Mouse (Mus musculus): ENCODE measurements around the gene Tmco4. TPM values are rescaled to one million over a fixed set of nuclear protein-coding genes. Genes with fewer than 3 reads are reported as not detected.

Tmco4 gene
- polyA plus RNA-seq, 1 experiment from 2014 or later = 1.4 TPM

- H3K27me3 ChIP-seq (ENCODE audit: control insufficient read depth, insufficient read depth, low read length) = peaks cover 29% of the 10 kb centered on the region
- no peak for ATAC-seq (ENCODE audit: insufficient number of reproducible peaks, low FRiP score, low TSS enrichment, low read depth)
- WGBS = 84% methylated on average over 11 of the region's 11 CpGs
- no peak overlapping the region for H3K27ac ChIP-seq (replicated peaks; ENCODE audit: low read depth, low read length)
- DNase-seq (ENCODE audit: low spot score) = no peak
- H3K4me1 ChIP-seq (ENCODE audit: control insufficient read depth, insufficient read depth, low read length) = peaks cover 16% of the 10 kb centered on the region
- H3K4me3 ChIP-seq (ENCODE audit: low read depth, low read length) = no peak overlapping the region
- no peak overlapping the region for H3K9ac ChIP-seq (ENCODE audit: low read length)
- no peaks in the 10 kb centered on the region; the same call in 1 of the 2 replicates for H3K36me3 ChIP-seq (ENCODE audit: control insufficient read depth, insufficient read depth, low read length)
- no peaks in the 10 kb centered on the region for H3K9me3 ChIP-seq (ENCODE audit: control insufficient read depth, low read length)
- no peak overlapping the region for H3K4me2 ChIP-seq (ENCODE audit: low read depth, severe bottlenecking)
Observed at GRCm38 (mm10) chr4:139079439-139079838, 106.8 kb downstream of the Tmco4 start.

GRCm38 (mm10) chr4:139080259-139080658 lies 107.6 kb downstream of the Tmco4 start:
- H3K27me3 ChIP-seq (ENCODE audit: control insufficient read depth, insufficient read depth, low read length) = peaks cover 24% of the 10 kb centered on the region
- H3K9me3 ChIP-seq (ENCODE audit: control insufficient read depth, low read length) = no peaks in the 10 kb centered on the region
- ATAC-seq (ENCODE audit: insufficient number of reproducible peaks, low FRiP score, low TSS enrichment, low read depth) = no peak
- no peak overlapping the region for H3K9ac ChIP-seq (ENCODE audit: low read length)
- 92% methylated on average over 7 of the region's 7 CpGs for WGBS
- peaks cover 8% of the 10 kb centered on the region for H3K4me1 ChIP-seq (ENCODE audit: control insufficient read depth, insufficient read depth, low read length)
- no peak overlapping the region for H3K27ac ChIP-seq (replicated peaks; ENCODE audit: low read depth, low read length)
- DNase-seq (ENCODE audit: low spot score) = no peak
- no peak overlapping the region for H3K4me3 ChIP-seq (ENCODE audit: low read depth, low read length)
- no peak overlapping the region for H3K4me2 ChIP-seq (ENCODE audit: low read depth, severe bottlenecking)
- no peaks in the 10 kb centered on the region; the same call in 1 of the 2 replicates for H3K36me3 ChIP-seq (ENCODE audit: control insufficient read depth, insufficient read depth, low read length)

DNA sequence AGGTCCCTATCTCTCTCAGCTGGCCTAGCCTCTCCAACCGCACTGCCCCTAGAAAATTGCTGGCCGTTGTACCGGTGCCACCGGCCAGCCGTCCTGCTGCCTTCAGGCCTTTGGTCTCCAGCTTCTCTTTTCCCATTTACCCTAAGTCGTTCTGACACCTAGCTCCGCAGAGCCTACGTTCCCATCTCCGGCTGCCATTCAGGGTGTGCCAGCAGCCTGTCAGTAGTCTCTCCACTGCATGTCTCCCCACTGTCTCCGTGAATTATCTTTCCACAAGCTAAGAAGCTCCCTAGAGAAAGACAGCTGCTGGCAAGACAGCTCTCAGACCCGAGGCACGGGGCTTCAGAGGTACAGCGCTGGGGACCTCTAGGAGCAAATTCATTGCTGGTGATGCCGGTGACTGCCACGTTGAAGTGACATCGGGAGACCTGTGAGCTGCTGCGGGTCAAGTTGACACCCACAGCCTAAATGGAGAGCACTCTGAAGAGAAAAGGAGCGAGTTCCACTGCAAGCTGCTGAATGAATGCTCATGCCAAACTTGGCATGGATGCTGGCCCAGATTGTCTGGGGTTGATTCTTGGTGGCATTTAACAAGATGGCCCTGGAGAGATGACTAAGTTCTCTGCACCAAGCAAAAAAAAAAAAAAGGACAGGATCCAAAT lies 108.7 kb downstream of the Tmco4 start:
- 77% methylated on average over 18 of the region's 18 CpGs for WGBS
- no peak for ATAC-seq (ENCODE audit: insufficient number of reproducible peaks, low FRiP score, low TSS enrichment, low read depth)
- H3K9ac ChIP-seq (ENCODE audit: low read length) = no peak overlapping the region
- H3K27ac ChIP-seq (replicated peaks; ENCODE audit: low read depth, low read length) = no peak overlapping the region
- H3K36me3 ChIP-seq (ENCODE audit: control insufficient read depth, insufficient read depth, low read length) = no peaks in the 10 kb centered on the region; the same call in 1 of the 2 replicates
- no peak for DNase-seq (ENCODE audit: low spot score)
- H3K4me1 ChIP-seq (ENCODE audit: control insufficient read depth, insufficient read depth, low read length) = peaks cover 6% of the 10 kb centered on the region
- no peaks in the 10 kb centered on the region for H3K9me3 ChIP-seq (ENCODE audit: control insufficient read depth, low read length)
- H3K4me3 ChIP-seq (ENCODE audit: low read depth, low read length) = no peak overlapping the region
- H3K27me3 ChIP-seq (ENCODE audit: control insufficient read depth, insufficient read depth, low read length) = peaks cover 13% of the 10 kb centered on the region
- H3K4me2 ChIP-seq (ENCODE audit: low read depth, severe bottlenecking) = no peak overlapping the region

GRCm38 (mm10) chr4:139082790-139083564 lies 110.3 kb downstream of the Tmco4 start:
- Histone ChIP-seq H3K9me3 (ENCODE audit: control insufficient read depth, low read length) (no peaks in the 10 kb centered on the region), H3K36me3 (ENCODE audit: control insufficient read depth, insufficient read depth, low read length) (no peaks in the 10 kb centered on the region; the same call in 1 of the 2 replicates), H3K4me1 (ENCODE audit: control insufficient read depth, insufficient read depth, low read length) (peaks cover 6% of the 10 kb centered on the region), H3K27ac (replicated peaks; ENCODE audit: low read depth, low read length) (no peak overlapping the region), H3K4me3 (ENCODE audit: low read depth, low read length) (no peak overlapping the region), H3K4me2 (ENCODE audit: low read depth, severe bottlenecking) (no peak overlapping the region; the same call in 1 of the 2 replicates), H3K27me3 (ENCODE audit: control insufficient read depth, insufficient read depth, low read length) (0 out of 2 replicates have a peak, but pooled peaks cover 3% of the 10 kb centered on the region), H3K9ac (ENCODE audit: low read length) (no peak overlapping the region)
- 54% methylated on average over 12 of the region's 12 CpGs for WGBS
- ATAC-seq (ENCODE audit: insufficient number of reproducible peaks, low FRiP score, low TSS enrichment, low read depth) (no peak), DNase-seq (ENCODE audit: low spot score) (peak; percentile 32)

DNA sequence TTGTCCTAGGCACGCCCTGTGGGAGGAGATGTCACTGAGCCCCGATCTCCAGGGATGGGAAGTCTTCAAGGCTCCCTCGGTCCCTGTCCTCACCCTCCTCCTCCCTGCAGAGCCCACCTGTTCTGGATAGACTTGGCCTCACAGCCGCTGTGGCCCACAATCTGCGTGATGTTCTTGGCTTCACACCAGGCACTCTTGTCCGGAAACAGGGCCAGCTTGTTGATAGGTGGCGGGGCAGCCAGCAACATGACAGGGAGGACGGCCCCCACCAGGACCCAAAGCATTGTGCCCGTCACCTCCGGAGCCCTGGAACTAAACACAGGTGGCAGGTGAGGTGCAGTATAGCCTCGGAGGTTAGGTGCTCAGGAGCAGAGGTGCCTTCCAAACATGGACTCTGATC lies 112.6 kb downstream of the Tmco4 start:
- Histone ChIP-seq H3K36me3 (ENCODE audit: control insufficient read depth, insufficient read depth, low read length) (no peaks in the 10 kb centered on the region; the same call in 1 of the 2 replicates), H3K4me2 (ENCODE audit: low read depth, severe bottlenecking) (no peak overlapping the region), H3K4me3 (ENCODE audit: low read depth, low read length) (no peak overlapping the region), H3K9ac (ENCODE audit: low read length) (no peak overlapping the region), H3K9me3 (ENCODE audit: control insufficient read depth, low read length) (no peaks in the 10 kb centered on the region), H3K4me1 (ENCODE audit: control insufficient read depth, insufficient read depth, low read length) (peaks cover 5% of the 10 kb centered on the region), H3K27me3 (ENCODE audit: control insufficient read depth, insufficient read depth, low read length) (0 out of 2 replicates have a peak, but pooled peaks cover 3% of the 10 kb centered on the region), H3K27ac (replicated peaks; ENCODE audit: low read depth, low read length) (no peak overlapping the region)
- ATAC-seq (ENCODE audit: insufficient number of reproducible peaks, low FRiP score, low TSS enrichment, low read depth) = no peak
- WGBS = 71% methylated on average over 11 of the region's 11 CpGs
- no peak for DNase-seq (ENCODE audit: low spot score)

GRCm38 (mm10) chr4:139086037-139086436 lies 113.3 kb downstream of the Tmco4 start:
- ATAC-seq (ENCODE audit: insufficient number of reproducible peaks, low FRiP score, low TSS enrichment, low read depth) (0 out of 2 replicates have a peak, but pooled peaks have one; percentile 29), DNase-seq (ENCODE audit: low spot score) (peak; percentile 94)
- peaks cover 9% of the 10 kb centered on the region for H3K4me1 ChIP-seq (ENCODE audit: control insufficient read depth, insufficient read depth, low read length)
- H3K9ac ChIP-seq (ENCODE audit: low read length) = no peak overlapping the region
- H3K36me3 ChIP-seq (ENCODE audit: control insufficient read depth, insufficient read depth, low read length) = no peaks in the 10 kb centered on the region; the same call in 1 of the 2 replicates
- H3K9me3 ChIP-seq (ENCODE audit: control insufficient read depth, low read length) = no peaks in the 10 kb centered on the region
- H3K4me3 ChIP-seq (ENCODE audit: low read depth, low read length) = no peak overlapping the region
- 0 out of 2 replicates have a peak, but pooled peaks cover 3% of the 10 kb centered on the region for H3K27me3 ChIP-seq (ENCODE audit: control insufficient read depth, insufficient read depth, low read length)
- H3K27ac ChIP-seq (replicated peaks; ENCODE audit: low read depth, low read length) = no peak overlapping the region
- WGBS = 20% methylated on average over 5 of the region's 5 CpGs
- H3K4me2 ChIP-seq (ENCODE audit: low read depth, severe bottlenecking) = no peak overlapping the region

GRCm38 (mm10) chr4:139086984-139087383 lies 114.3 kb downstream of the Tmco4 start:
- WGBS = 68% methylated on average over 4 of the region's 4 CpGs
- Histone ChIP-seq H3K36me3 (ENCODE audit: control insufficient read depth, insufficient read depth, low read length) (no peaks in the 10 kb centered on the region; the same call in 1 of the 2 replicates), H3K4me1 (ENCODE audit: control insufficient read depth, insufficient read depth, low read length) (peaks cover 18% of the 10 kb centered on the region), H3K27me3 (ENCODE audit: control insufficient read depth, insufficient read depth, low read length) (peaks cover 5% of the 10 kb centered on the region; the same call in 1 of the 2 replicates), H3K9me3 (ENCODE audit: control insufficient read depth, low read length) (no peaks in the 10 kb centered on the region), H3K9ac (ENCODE audit: low read length) (no peak overlapping the region), H3K4me3 (ENCODE audit: low read depth, low read length) (no peak overlapping the region), H3K27ac (replicated peaks; ENCODE audit: low read depth, low read length) (no peak overlapping the region), H3K4me2 (ENCODE audit: low read depth, severe bottlenecking) (no peak overlapping the region)
- no peak for DNase-seq (ENCODE audit: low spot score)
- ATAC-seq (ENCODE audit: insufficient number of reproducible peaks, low FRiP score, low TSS enrichment, low read depth) = no peak

DNA sequence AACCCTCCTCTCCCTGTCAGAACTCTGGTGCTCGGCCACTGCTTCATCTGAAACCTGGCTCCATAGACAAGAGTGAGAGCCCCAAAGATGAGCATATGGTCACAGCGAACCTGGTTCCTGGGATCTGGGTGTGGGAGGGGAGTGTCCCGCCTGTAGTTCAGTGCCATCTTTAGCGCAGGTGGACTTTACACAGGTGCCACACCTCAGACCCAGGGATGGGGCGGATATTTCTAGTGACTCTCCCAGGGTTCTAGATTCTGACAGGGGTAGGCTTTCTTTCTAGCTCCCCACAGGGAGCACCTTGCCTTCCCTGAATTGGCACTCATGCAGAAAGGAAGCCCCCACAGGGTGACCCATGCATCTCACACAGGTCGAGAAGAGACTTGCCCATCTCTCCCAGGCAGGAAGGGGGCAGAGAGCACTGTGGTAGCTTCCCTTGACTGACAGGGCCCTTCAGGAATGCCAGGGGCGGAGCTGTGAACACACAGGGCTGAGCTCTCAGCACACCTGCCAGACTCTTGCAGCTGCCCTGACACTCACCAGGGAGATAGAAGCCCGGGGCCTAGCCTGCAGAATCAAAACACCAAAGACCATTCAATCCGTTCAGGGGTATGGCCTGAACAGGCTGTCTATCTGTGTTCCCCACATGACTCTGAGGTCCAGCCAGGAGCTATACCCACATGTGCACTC lies 116.4 kb downstream of the Tmco4 start:
- 55% methylated on average over 9 of the region's 9 CpGs for WGBS
- H3K9ac ChIP-seq (ENCODE audit: low read length) = no peak overlapping the region
- no peak overlapping the region for H3K27ac ChIP-seq (replicated peaks; ENCODE audit: low read depth, low read length)
- H3K4me1 ChIP-seq (ENCODE audit: control insufficient read depth, insufficient read depth, low read length) = peaks cover 19% of the 10 kb centered on the region
- no peaks in the 10 kb centered on the region for H3K9me3 ChIP-seq (ENCODE audit: control insufficient read depth, low read length)
- no peak for ATAC-seq (ENCODE audit: insufficient number of reproducible peaks, low FRiP score, low TSS enrichment, low read depth)
- H3K36me3 ChIP-seq (ENCODE audit: control insufficient read depth, insufficient read depth, low read length) = no peaks in the 10 kb centered on the region
- no peak overlapping the region for H3K4me2 ChIP-seq (ENCODE audit: low read depth, severe bottlenecking)
- H3K27me3 ChIP-seq (ENCODE audit: control insufficient read depth, insufficient read depth, low read length) = peaks cover 23% of the 10 kb centered on the region
- H3K4me3 ChIP-seq (ENCODE audit: low read depth, low read length) = no peak overlapping the region
- no peak for DNase-seq (ENCODE audit: low spot score)

Data from limb, embryonic 11.5 days (tissue).